Mouse (Mus musculus) ES-Bruce4 (cell line): ENCODE measurements at regions not wholly inside any gene's neighbourhood (a gene's known extent, or its start where the extent isn't known, plus 50 kb on each side); places are given as distances from the start of the nearest gene placed in this dataset.

Experiments used
- CTCF ChIP-seq: IDR thresholded peaks from one replicate; pipeline ENCODE4 v1.8.1; 2011; ENCODE audit warnings: low read depth, low read length
- EP300 ChIP-seq: IDR thresholded peaks from 2 replicates; pipeline ENCODE4 v1.6.1; 2011; ENCODE audit warnings: low read depth, low read length; ENCODE audit not compliant: insufficient read depth

GRCm38 (mm10) chr12:27127054-27127605 lies 215.2 kb downstream of the Sox11 start:
- TF ChIP-seq EP300: no peak
- TF ChIP-seq CTCF: no peak
